Mouse (Mus musculus): ENCODE results near the gene C130032M10Rik. TPM values are rescaled to one million over a fixed set of nuclear protein-coding genes. Genes with fewer than 3 reads are reported as not detected.

The C130032M10Rik gene
- polyA plus RNA-seq, 1 experiment from 2014 or later: 0.42 TPM

DNA sequence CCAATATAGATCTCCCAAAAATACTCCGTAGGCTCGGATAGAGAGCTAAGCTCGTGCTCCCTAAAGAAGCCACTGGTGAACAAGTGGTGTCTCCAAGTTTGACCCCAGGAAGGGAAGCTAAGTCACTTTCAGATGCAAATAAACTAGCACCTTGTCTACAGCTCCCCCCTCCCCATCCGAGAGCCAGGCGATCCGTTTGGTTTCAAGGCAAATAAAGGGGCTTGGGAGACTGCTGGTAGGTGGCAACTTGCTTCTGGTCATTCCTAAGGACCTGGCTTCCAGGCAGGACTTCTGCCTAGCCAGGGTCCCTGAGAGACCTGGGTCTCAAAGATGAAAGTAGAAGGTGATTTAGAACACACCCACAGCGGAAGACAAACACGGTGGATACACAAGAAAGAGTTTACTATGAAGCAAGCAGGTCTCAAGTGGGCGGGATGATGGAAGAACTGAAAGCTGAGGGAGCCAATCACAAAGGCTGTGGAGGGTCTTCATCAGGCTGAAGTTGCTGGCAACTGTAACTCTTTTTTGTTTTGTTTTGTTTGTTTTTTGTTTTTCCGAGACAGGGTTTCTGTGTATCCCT is 40.9 kb downstream of the C130032M10Rik start:
- peaks cover 32% of the 10 kb centered on the region for H3K4me1 ChIP-seq
- no peak overlapping the region for H3K4me3 ChIP-seq
- H3K9me3 ChIP-seq: no peaks in the 10 kb centered on the region
- peaks cover 14% of the 10 kb centered on the region; the same call in 1 of the 2 replicates for H3K27me3 ChIP-seq
- WGBS: 41% methylated on average over 10 of the region's 10 CpGs
- H3K4me2 ChIP-seq (replicated peaks): no peak overlapping the region
- no peak overlapping the region for H3K9ac ChIP-seq
- H3K27ac ChIP-seq: no peak overlapping the region
- ATAC-seq (ENCODE audit: low FRiP score, low read depth): no peak
- no peaks in the 10 kb centered on the region for H3K36me3 ChIP-seq

DNA sequence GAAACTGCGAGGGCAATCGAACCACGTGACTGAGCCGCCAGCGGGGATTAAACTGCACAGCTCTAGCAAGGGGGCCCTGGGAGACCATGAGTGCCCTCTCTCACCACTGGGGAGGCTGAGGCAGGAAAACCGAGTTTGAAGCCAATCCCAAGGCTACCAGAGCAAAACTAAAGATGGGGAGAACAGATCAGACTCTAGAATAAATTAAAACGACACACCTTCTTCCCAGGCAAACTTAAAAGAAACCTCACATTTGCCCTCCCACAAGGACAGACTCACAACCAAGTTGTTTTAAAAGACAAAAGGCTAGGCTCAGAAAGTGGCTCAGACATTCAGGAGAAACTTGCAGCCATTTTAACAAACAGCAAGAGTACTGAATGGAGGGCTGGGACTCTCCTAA is 41.6 kb downstream of the C130032M10Rik start:
- H3K9me3 ChIP-seq: no peaks in the 10 kb centered on the region
- ATAC-seq (ENCODE audit: low FRiP score, low read depth): no peak
- H3K27me3 ChIP-seq: peaks cover 21% of the 10 kb centered on the region
- H3K4me1 ChIP-seq: peaks cover 39% of the 10 kb centered on the region
- H3K4me2 ChIP-seq (replicated peaks): no peak overlapping the region
- 23% methylated on average over 7 of the region's 7 CpGs for WGBS
- H3K9ac ChIP-seq: no peak overlapping the region
- no peaks in the 10 kb centered on the region for H3K36me3 ChIP-seq
- no peak overlapping the region for H3K4me3 ChIP-seq
- H3K27ac ChIP-seq: no peak overlapping the region

GRCm38 (mm10) chr9:114560141-114560540 is 44.6 kb downstream of the C130032M10Rik start:
- no peaks in the 10 kb centered on the region for H3K9me3 ChIP-seq
- H3K4me1 ChIP-seq: peaks cover 46% of the 10 kb centered on the region

DNA sequence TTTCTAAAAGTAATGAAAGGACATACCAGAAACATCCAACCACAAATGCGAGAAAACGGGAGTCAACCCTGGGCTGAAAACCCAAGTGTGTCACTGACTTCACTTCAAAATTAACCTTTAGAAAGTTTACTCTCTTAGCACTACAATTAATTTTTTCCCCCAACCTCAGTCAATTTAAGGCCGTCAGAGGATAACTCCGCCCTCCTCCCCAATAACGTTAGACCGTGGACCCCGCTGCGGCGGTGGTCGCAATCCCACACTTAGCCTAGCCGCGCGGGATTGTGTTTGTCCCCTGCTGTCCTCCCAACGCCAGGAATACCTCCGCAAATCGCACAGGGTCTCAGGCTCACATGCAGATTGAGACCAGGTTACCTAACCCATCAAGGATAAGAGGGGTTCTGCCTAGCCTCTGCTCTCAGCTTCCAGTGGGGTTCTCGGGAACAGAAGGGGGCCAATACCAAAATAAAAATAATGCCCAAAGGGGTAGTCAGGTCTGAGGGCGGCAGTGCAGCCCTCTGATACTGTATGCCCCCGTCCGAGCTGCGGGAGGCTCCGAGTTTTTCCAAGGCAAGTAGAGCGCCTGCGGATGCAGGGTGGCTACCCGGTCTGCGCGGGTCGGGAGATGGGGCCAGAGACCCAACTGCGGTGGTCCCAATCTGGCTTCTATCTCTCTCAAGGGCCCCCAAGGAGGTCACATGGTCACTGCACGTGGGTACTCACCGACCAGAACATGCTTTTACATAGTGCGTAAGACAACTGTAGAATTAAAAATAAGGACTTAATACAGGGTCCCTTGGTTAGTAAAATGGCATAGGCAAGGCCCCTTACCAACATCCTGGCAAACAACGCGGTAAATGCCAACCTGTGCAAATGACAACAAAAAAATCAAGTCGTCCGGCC is 45.5 kb downstream of the C130032M10Rik start:
- Histone ChIP-seq H3K9ac (peak overlapping the region; percentile 53), H3K27me3 (peaks cover 36% of the 10 kb centered on the region), H3K4me3 (peak overlapping the region; percentile 68), H3K36me3 (no peaks in the 10 kb centered on the region), H3K4me1 (peaks cover 46% of the 10 kb centered on the region), H3K9me3 (no peaks in the 10 kb centered on the region), H3K4me2 (replicated peaks) (peak overlapping the region; percentile 93), H3K27ac (no peak overlapping the region)
- no peak for ATAC-seq (ENCODE audit: low FRiP score, low read depth)
- 2% methylated on average over 36 of the region's 36 CpGs for WGBS

More at GRCm38 (mm10) chr9:114560141-114560540, 44.6 kb downstream of the C130032M10Rik start:
- Histone ChIP-seq H3K27ac (no peak overlapping the region), H3K4me3 (peak overlapping the region; percentile 68), H3K9ac (no peak overlapping the region), H3K27me3 (peaks cover 36% of the 10 kb centered on the region), H3K36me3 (no peaks in the 10 kb centered on the region), H3K4me2 (replicated peaks) (peak overlapping the region; percentile 93)
- 9% methylated on average over 7 of the region's 7 CpGs for WGBS
- no peak for ATAC-seq (ENCODE audit: low FRiP score, low read depth)

DNA sequence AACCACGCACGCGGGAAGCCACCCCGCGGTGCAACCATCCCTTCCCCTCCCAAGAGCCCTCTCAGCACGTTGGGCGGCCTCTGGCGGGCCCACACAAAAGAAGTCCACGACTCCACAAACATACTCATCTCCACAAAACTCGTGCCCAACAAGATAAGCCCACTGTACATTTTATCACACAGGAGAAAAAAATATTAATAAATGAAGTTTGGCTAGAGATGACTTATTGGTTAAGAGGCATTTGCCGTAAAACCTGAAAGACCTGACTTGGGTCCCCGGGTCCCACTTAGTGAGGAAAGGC is 46.1 kb downstream of the C130032M10Rik start:
- Histone ChIP-seq H3K9ac (0 out of 2 replicates have a peak overlapping the region, but pooled peaks have one; percentile 53), H3K4me1 (peaks cover 46% of the 10 kb centered on the region), H3K4me3 (peak overlapping the region; percentile 68), H3K36me3 (no peaks in the 10 kb centered on the region), H3K9me3 (no peaks in the 10 kb centered on the region), H3K27ac (no peak overlapping the region), H3K4me2 (replicated peaks) (peak overlapping the region; percentile 93), H3K27me3 (peaks cover 36% of the 10 kb centered on the region)
- WGBS: 2% methylated on average over 12 of the region's 12 CpGs
- no peak for ATAC-seq (ENCODE audit: low FRiP score, low read depth)

GRCm38 (mm10) chr9:114562031-114562918 is 46.8 kb downstream of the C130032M10Rik start:
- Histone ChIP-seq H3K9me3 (no peaks in the 10 kb centered on the region), H3K9ac (peak overlapping the region; percentile 73), H3K27ac (no peak overlapping the region), H3K4me2 (replicated peaks) (peak overlapping the region; percentile 93), H3K27me3 (peaks cover 36% of the 10 kb centered on the region), H3K36me3 (no peaks in the 10 kb centered on the region), H3K4me1 (peaks cover 46% of the 10 kb centered on the region), H3K4me3 (peak overlapping the region; percentile 68)
- no peak for ATAC-seq (ENCODE audit: low FRiP score, low read depth)
- under 1% methylated on average over 87 of the region's 101 CpGs for WGBS

- under 1% methylated on average over 122 of the region's 122 CpGs for WGBS
- Histone ChIP-seq H3K27ac (peak overlapping the region; percentile 58; the same call in 1 of the 2 replicates), H3K9ac (peak overlapping the region; percentile 73), H3K4me3 (peak overlapping the region; percentile 68), H3K36me3 (no peaks in the 10 kb centered on the region), H3K4me2 (replicated peaks) (peak overlapping the region; percentile 93), H3K27me3 (peaks cover 36% of the 10 kb centered on the region), H3K9me3 (no peaks in the 10 kb centered on the region), H3K4me1 (peaks cover 46% of the 10 kb centered on the region)
- no peak for ATAC-seq (ENCODE audit: low FRiP score, low read depth)
Measured at GRCm38 (mm10) chr9:114562919-114563751, 47.6 kb downstream of the C130032M10Rik start.

DNA sequence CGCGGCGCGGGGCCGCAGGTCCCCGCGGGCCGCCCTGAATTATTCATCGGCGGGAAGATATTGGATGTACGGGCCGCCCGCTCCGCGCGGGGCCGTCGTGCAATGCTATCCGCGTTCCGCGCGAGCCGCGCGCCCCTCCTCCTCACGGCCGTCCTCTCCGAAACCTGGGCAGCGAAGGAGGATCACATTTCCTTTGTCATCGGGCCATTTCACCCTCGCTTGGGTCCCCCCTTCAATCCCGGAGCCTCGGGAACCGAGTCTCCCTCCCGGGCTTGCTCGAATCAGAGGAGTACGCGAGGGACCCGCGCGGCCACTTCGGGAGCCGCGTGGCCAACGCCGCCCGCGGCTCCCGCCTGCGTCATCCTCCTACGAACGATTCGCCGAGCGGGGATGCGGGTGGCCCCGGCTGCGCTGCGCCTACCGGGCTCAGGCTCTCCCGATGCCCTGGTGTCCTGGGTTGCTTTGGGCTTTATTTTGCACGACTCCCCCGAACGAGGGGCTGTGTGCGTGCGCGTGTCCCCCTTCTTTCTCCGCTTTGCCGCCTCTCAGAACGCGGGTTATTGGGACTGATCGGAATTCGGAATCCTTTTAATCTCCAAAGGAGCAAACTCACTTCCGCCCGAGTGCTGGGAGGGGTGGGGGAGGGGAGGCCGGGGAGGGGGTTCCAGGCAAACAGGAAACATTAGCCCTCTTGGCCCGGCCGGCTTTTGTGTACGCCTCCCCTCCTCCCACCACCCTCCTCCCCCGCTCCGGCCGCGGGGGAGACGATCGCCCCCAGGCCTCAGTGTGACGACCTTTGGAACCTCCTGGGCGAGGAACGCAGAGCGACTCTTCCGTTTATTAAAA is 48.5 kb downstream of the C130032M10Rik start, which contains the start of gene Trim71:
Trim71 (minus strand) TSS at position 609 of the 846 bp plus-strand sequence.
- H3K9me3 ChIP-seq: no peaks in the 10 kb centered on the region
- peak within 1 kb of the TSS; percentile 93 for H3K4me2 ChIP-seq (replicated peaks)
- H3K36me3 ChIP-seq: no peaks in the 10 kb centered on the region
- peaks cover 43% of the 10 kb centered on the region for H3K4me1 ChIP-seq
- peaks cover 36% of the 10 kb centered on the region for H3K27me3 ChIP-seq
- 0 out of 2 replicates have a peak, but pooled peaks have one; percentile 22 for ATAC-seq (ENCODE audit: low FRiP score, low read depth)
- peak within 1 kb of the TSS; percentile 58; the same call in 1 of the 2 replicates for H3K27ac ChIP-seq
- H3K9ac ChIP-seq: peak within 1 kb of the TSS; percentile 73
- H3K4me3 ChIP-seq: peak within 1 kb of the TSS; percentile 68
- WGBS: under 1% methylated on average over 88 of the region's 91 CpGs

DNA sequence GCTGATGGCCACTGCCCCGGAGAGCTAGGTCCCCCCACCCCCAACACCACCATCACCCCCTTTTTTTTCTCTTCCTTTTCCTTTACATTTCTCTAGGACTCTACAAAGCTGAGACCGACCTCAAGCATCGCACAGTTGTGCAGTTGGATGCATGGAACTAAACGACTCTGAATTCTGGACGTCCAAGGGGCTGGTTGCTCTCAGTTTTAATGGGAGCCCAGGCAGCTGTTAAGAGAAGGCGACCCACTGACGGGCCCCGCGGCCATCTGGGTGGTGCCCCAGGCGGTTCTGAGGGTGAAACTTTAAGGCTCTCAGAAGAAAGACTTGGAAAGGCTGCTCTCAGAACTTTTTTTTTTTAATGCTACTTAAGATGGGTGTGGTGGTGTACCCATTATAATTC is 49.2 kb downstream of the C130032M10Rik start:
- H3K9ac ChIP-seq: peak overlapping the region; percentile 73
- no peaks in the 10 kb centered on the region for H3K9me3 ChIP-seq
- peaks cover 36% of the 10 kb centered on the region for H3K27me3 ChIP-seq
- H3K4me1 ChIP-seq: peaks cover 43% of the 10 kb centered on the region
- ATAC-seq (ENCODE audit: low FRiP score, low read depth): no peak
- H3K27ac ChIP-seq: no peak overlapping the region
- WGBS: under 1% methylated on average over 10 of the region's 10 CpGs
- H3K4me2 ChIP-seq (replicated peaks): peak overlapping the region; percentile 93
- H3K36me3 ChIP-seq: no peaks in the 10 kb centered on the region
- peak overlapping the region; percentile 68 for H3K4me3 ChIP-seq
